Mouse (Mus musculus) neural tube, embryonic 15.5 days (tissue): ENCODE results near the gene Lbx2. TPM values are rescaled to one million over a fixed set of nuclear protein-coding genes. Genes with fewer than 3 reads are reported as not detected.
A peak's percentile ranks its signal among the peaks of the same experiment; 100 is the strongest.

Experiments used
- microRNA counts: library from miRNA; unstranded; fragments of <30 nt; microRNA quantifications from one replicate; lab custom pipeline; 2016
- microRNA-seq: library from miRNA; unstranded; fragments of <30 nt; microRNA quantifications from one replicate; pipeline ENCODE4, GENCODE M21; 2017
- polyA plus RNA-seq: library from polyadenylated mRNA; unstranded; fragments of >200 nt; fragmentation: Nextera tagmentation; extraction: Ambion mirVana; gene quantifications from 2 replicates; pipeline ENCODE4 v1.2.1, GENCODE M21; 2015

Lbx2 gene
- polyA plus RNA-seq, 1 experiment from 2014 or later: 0.32 TPM

MicroRNAs within 50 kb of the gene (microRNA counts, 519-probe panel; counts per million panel counts)
- 1,400 counts per million, percentile 12 among the panel's probes with 10 or more counts for microRNA mmu-miR-3470a+mmu-miR-3470b (lab: Ali Mortazavi, UCI)

Small RNA genes within 50 kb of the gene (microRNA-seq; reads per million reads assigned to microRNA genes)
- gene Mir3470a: not detected
- not detected for gene Mir7040

Other genes with a start within 250 kb of the Lbx2 start
- gene Sema4f, start 146.6 kb upstream of the Lbx2 start, polyA plus RNA-seq: 24.3 and 26.1 TPM in 2 replicates
- 0.20 TPM in 1 of 2 replicates, not detected in the other for gene M1ap, start 139.5 kb upstream of the Lbx2 start, polyA plus RNA-seq
- gene Dok1, start 52.9 kb upstream of the Lbx2 start, polyA plus RNA-seq: 2.4 and 6.8 TPM in 2 replicates
- gene Loxl3, start 52.2 kb upstream of the Lbx2 start, polyA plus RNA-seq: 7.6 and 8.6 TPM in 2 replicates
- gene Aup1, start 31.8 kb upstream of the Lbx2 start, polyA plus RNA-seq: 182 and 185 TPM in 2 replicates
- 80.8 and 83.1 TPM in 2 replicates for gene Htra2, start 31.1 kb upstream of the Lbx2 start, polyA plus RNA-seq
- 0.45 and 1.7 TPM in 2 replicates for gene Dqx1, start 28.5 kb upstream of the Lbx2 start, polyA plus RNA-seq
- gene Tlx2, start 16.1 kb upstream of the Lbx2 start, polyA plus RNA-seq: 2.6 and 4.7 TPM in 2 replicates
- 45.4 and 50.8 TPM in 2 replicates for gene Pcgf1, start 8.5 kb upstream of the Lbx2 start, polyA plus RNA-seq
- 7.0 and 7.7 TPM in 2 replicates for gene Ccdc142, start 15.2 kb downstream of the Lbx2 start, polyA plus RNA-seq
- gene Gm42688, start 15.2 kb downstream of the Lbx2 start, polyA plus RNA-seq: 4.8 and 7.6 TPM in 2 replicates
- 121 and 123 TPM in 2 replicates for gene Mrpl53, start 22.7 kb downstream of the Lbx2 start, polyA plus RNA-seq
- 26.1 and 31.3 TPM in 2 replicates for gene Mogs, start 29.1 kb downstream of the Lbx2 start, polyA plus RNA-seq
- 146 and 155 TPM in 2 replicates for gene Wbp1, start 35.2 kb downstream of the Lbx2 start, polyA plus RNA-seq
- gene Ino80b, start 39.1 kb downstream of the Lbx2 start, polyA plus RNA-seq: 12.0 and 12.3 TPM in 2 replicates
- 17.1 and 23.7 TPM in 2 replicates for gene Rtkn, start 49.1 kb downstream of the Lbx2 start, polyA plus RNA-seq
- gene Wdr54, start 70.0 kb downstream of the Lbx2 start, polyA plus RNA-seq: 14.7 and 18.6 TPM in 2 replicates
- 7.9 and 8.2 TPM in 2 replicates for gene 1700003E16Rik, start 70.0 kb downstream of the Lbx2 start, polyA plus RNA-seq
- gene Dctn1, start 79.6 kb downstream of the Lbx2 start, polyA plus RNA-seq: 149 and 153 TPM in 2 replicates
- 0.27 and 0.57 TPM in 2 replicates for gene Slc4a5, start 133.5 kb downstream of the Lbx2 start, polyA plus RNA-seq
- gene Mthfd2, start 239.5 kb downstream of the Lbx2 start, polyA plus RNA-seq: 30.9 and 34.7 TPM in 2 replicates
- 20.2 and 31.3 TPM in 2 replicates for gene Mob1a, start 239.6 kb downstream of the Lbx2 start, polyA plus RNA-seq